Mouse (Mus musculus) colon, adult 2 months (tissue): ENCODE results near the gene Txndc8. TPM values are rescaled to one million over a fixed set of nuclear protein-coding genes. Genes with fewer than 3 reads are reported as not detected.

Experiments
- polyA plus RNA-seq: library from polyadenylated mRNA; depleted of rRNA; stranded (reverse); fragments of >200 nt; gene quantifications from 2 replicates; pipeline ENCODE4 v1.2.3, GENCODE M21; 2012; rRNA removed

The Txndc8 gene
- not detected in 2 replicates for polyA plus RNA-seq

GRCm38 (mm10) chr4:58009024-58009423 lies at the start of gene Txndc8:
TSS of gene Txndc8 (minus strand) at chr4:58009124.

GRCm38 (mm10) chr4:57956029-57956960 lies 52.6 kb downstream of the Txndc8 start, which contains the start of gene Txn1:
TSS of gene Txn1 (minus strand) at chr4:57956411.

Other genes with a start within 250 kb of the Txndc8 start
- gene D630039A03Rik, start 92.8 kb downstream of the Txndc8 start, polyA plus RNA-seq = 20.8 and 25.8 TPM in 2 replicates
- 398 and 475 TPM in 2 replicates for gene Txn1, start 52.7 kb downstream of the Txndc8 start, polyA plus RNA-seq
- 8.3 and 10.3 TPM in 2 replicates for gene Svep1, start 197.7 kb upstream of the Txndc8 start, polyA plus RNA-seq